Mouse (Mus musculus) MEL (cell line): ENCODE measurements around the gene Pde1b. TPM values are rescaled to one million over a fixed set of nuclear protein-coding genes. Genes with fewer than 3 reads are reported as not detected.

ENCODE experiments used
- DNase-seq: peaks from one replicate; pipeline ENCODE4 v3.0.0; 2011; ENCODE audit warnings: low read depth, low spot score
- H3K27ac ChIP-seq: 2 replicates; pipeline ENCODE4 v1.5.1; 2012; ENCODE audit warnings: low read depth, mild to moderate bottlenecking, control low read depth, low read length, moderate library complexity; ENCODE audit not compliant: control insufficient read depth
- H3K27me3 ChIP-seq, 2 experiments: fragments of 150-350 bp in 1 of 2; sonication (generic) in 1 of 2; 2 replicates each; pipeline ENCODE4 v1.6.1; 2012; ENCODE audit warnings: low read length in 2 of 2, mild to moderate bottlenecking in 2 of 2, improper control_type of control experiment in 1 of 2, moderate library complexity in 1 of 2; ENCODE audit not compliant: insufficient read depth in 2 of 2, control insufficient read depth in 1 of 2
- H3K36me3 ChIP-seq, 2 experiments: 2 replicates each; pipeline ENCODE4 v1.6.1; 2012 to 2014; ENCODE audit warnings: low read length in 2 of 2, improper control_type of control experiment in 1 of 2, inconsistent platforms in 1 of 2, mild to moderate bottlenecking in 1 of 2; ENCODE audit not compliant: insufficient read depth in 2 of 2, control insufficient read depth in 1 of 2
- H3K4me1 ChIP-seq, 2 experiments: fragments of 150-350 bp in 1 of 2; sonication (generic) in 1 of 2; 2 replicates each; pipeline ENCODE4 v1.6.1; 2012; ENCODE audit warnings: low read length in 2 of 2, improper control_type of control experiment in 1 of 2, mild to moderate bottlenecking in 1 of 2; ENCODE audit not compliant: insufficient read depth in 2 of 2, control insufficient read depth in 1 of 2
- H3K4me3 ChIP-seq, 2 experiments: fragments of 150-350 bp in 1 of 2; sonication (generic) in 1 of 2; 2 replicates each; pipeline ENCODE4 v1.5.1; 2012; ENCODE audit warnings: low read depth in 2 of 2, low read length in 2 of 2, mild to moderate bottlenecking in 2 of 2, moderate library complexity in 2 of 2, control low read depth in 1 of 2, improper control_type of control experiment in 1 of 2; ENCODE audit not compliant: control insufficient read depth in 1 of 2, insufficient read depth in 1 of 2
- H3K79me2 ChIP-seq: 2 replicates; pipeline ENCODE4 v1.6.1; 2012; ENCODE audit warnings: mild to moderate bottlenecking, low read length, moderate library complexity; ENCODE audit not compliant: control insufficient read depth, poor library complexity, insufficient read depth
- H3K9ac ChIP-seq: 2 replicates; pipeline ENCODE4 v1.6.1; 2012; ENCODE audit warnings: low read depth, mild to moderate bottlenecking, control low read depth, low read length, moderate library complexity; ENCODE audit not compliant: control insufficient read depth, poor library complexity, severe bottlenecking
- H3K9me3 ChIP-seq: fragments of 150-350 bp; sonication (generic); replicated peaks from 2 replicates; pipeline ENCODE4 v1.6.1; 2012; ENCODE audit warnings: mild to moderate bottlenecking, low read length, improper control_type of control experiment, moderate library complexity; ENCODE audit not compliant: insufficient read depth
- BHLHE40 ChIP-seq: IDR thresholded peaks from 2 replicates; pipeline ENCODE4 v1.6.1; 2012; ENCODE audit warnings: low read depth, mild to moderate bottlenecking, inconsistent platforms, low read length, improper control_type of control experiment, borderline replicate concordance
- CTCF ChIP-seq, 3 experiments: IDR thresholded peaks in 2 of 3; conservative IDR thresholded peaks in 1 of 3; 2 replicates each; pipeline ENCODE4 v1.5.1; 2011 to 2012; ENCODE audit warnings: low read length in 3 of 3, low read depth in 2 of 3, mild to moderate bottlenecking in 2 of 3, improper control_type of control experiment in 1 of 3, inconsistent platforms in 1 of 3, mixed read lengths in 1 of 3, moderate library complexity in 1 of 3; ENCODE audit not compliant: control insufficient read depth in 1 of 3, insufficient read depth in 1 of 3, poor library complexity in 1 of 3, severe bottlenecking in 1 of 3
- E2F4 ChIP-seq: IDR thresholded peaks from 2 replicates; pipeline ENCODE4 v1.6.1; 2011; ENCODE audit warnings: low read depth, low read length, improper control_type of control experiment, borderline replicate concordance
- ELF1 ChIP-seq: IDR thresholded peaks from 2 replicates; pipeline ENCODE4 v1.6.1; 2014; ENCODE audit warnings: low read depth, mild to moderate bottlenecking, inconsistent platforms, low read length, improper control_type of control experiment, moderate library complexity
- EP300 ChIP-seq, 2 experiments: IDR thresholded peaks; 2 replicates each; pipeline ENCODE4 v1.6.1; 2011; ENCODE audit warnings: improper control_type of control experiment in 2 of 2, low read length in 2 of 2, low read depth in 1 of 2, mild to moderate bottlenecking in 1 of 2
- ETS1 ChIP-seq: IDR thresholded peaks from 2 replicates; pipeline ENCODE4 v1.6.1; 2012; ENCODE audit warnings: low read depth, mild to moderate bottlenecking, inconsistent platforms, low read length, improper control_type of control experiment, moderate library complexity
- GABPA ChIP-seq: IDR thresholded peaks from 2 replicates; pipeline ENCODE4 v1.6.1; 2012; ENCODE audit warnings: low read depth, mild to moderate bottlenecking, inconsistent platforms, low read length, improper control_type of control experiment, moderate library complexity
- HCFC1 ChIP-seq: IDR thresholded peaks from 2 replicates; pipeline ENCODE4 v1.6.1; 2012; ENCODE audit warnings: low read depth, mild to moderate bottlenecking, inconsistent platforms, low read length, improper control_type of control experiment, moderate library complexity
- JUND ChIP-seq: IDR thresholded peaks from 2 replicates; pipeline ENCODE4 v1.6.1; 2011; ENCODE audit warnings: low read depth, mild to moderate bottlenecking, improper control_type of control experiment, low read length
- KAT2A ChIP-seq: conservative IDR thresholded peaks from 2 replicates; pipeline ENCODE4 v1.6.1; 2012; ENCODE audit warnings: low read depth, low read length, improper control_type of control experiment, inconsistent platforms
- MAFK ChIP-seq: IDR thresholded peaks from 2 replicates; pipeline ENCODE4 v1.6.1; 2011; ENCODE audit warnings: low read depth, mild to moderate bottlenecking, low read length, improper control_type of control experiment, borderline replicate concordance
- MAZ ChIP-seq: IDR thresholded peaks from 2 replicates; pipeline ENCODE4 v1.6.1; 2012; ENCODE audit warnings: low read depth, mild to moderate bottlenecking, inconsistent platforms, low read length, improper control_type of control experiment
- MYC ChIP-seq: IDR thresholded peaks from 2 replicates; pipeline ENCODE4 v1.6.1; 2011; ENCODE audit warnings: low read depth, mild to moderate bottlenecking, low read length, improper control_type of control experiment, moderate library complexity
- NRF1 ChIP-seq: IDR thresholded peaks from 2 replicates; pipeline ENCODE4 v1.6.1; 2014; ENCODE audit warnings: low read depth, mild to moderate bottlenecking, inconsistent platforms, low read length, improper control_type of control experiment, moderate library complexity; ENCODE audit not compliant: poor library complexity, insufficient read depth, severe bottlenecking
- RAD21 ChIP-seq: IDR thresholded peaks from 2 replicates; pipeline ENCODE4 v1.6.1; 2011; ENCODE audit warnings: mild to moderate bottlenecking, low read depth, low read length, improper control_type of control experiment
- SIN3A ChIP-seq: IDR thresholded peaks from 2 replicates; pipeline ENCODE4 v1.6.1; 2012; ENCODE audit warnings: low read length, improper control_type of control experiment, inconsistent platforms
- SMC3 ChIP-seq: IDR thresholded peaks from 2 replicates; pipeline ENCODE4 v1.6.1; 2011; ENCODE audit warnings: low read depth, low read length, improper control_type of control experiment
- TAL1 ChIP-seq: IDR thresholded peaks from 2 replicates; pipeline ENCODE4 v1.6.1; 2012; ENCODE audit warnings: mild to moderate bottlenecking, inconsistent platforms, low read length, moderate library complexity, mixed read lengths
- TBP ChIP-seq: IDR thresholded peaks from 2 replicates; pipeline ENCODE4 v1.8.0; 2011; ENCODE audit warnings: low read depth, low read length, improper control_type of control experiment
- UBTF ChIP-seq: IDR thresholded peaks from 2 replicates; pipeline ENCODE4 v1.6.1; 2012; ENCODE audit warnings: low read depth, mild to moderate bottlenecking, inconsistent platforms, low read length, improper control_type of control experiment, moderate library complexity, borderline replicate concordance; ENCODE audit not compliant: insufficient read depth
- USF1 ChIP-seq: IDR thresholded peaks from 2 replicates; pipeline ENCODE4 v1.6.1; 2014; ENCODE audit warnings: low read depth, mild to moderate bottlenecking, inconsistent platforms, low read length, improper control_type of control experiment, moderate library complexity
- USF2 ChIP-seq, 2 experiments: IDR thresholded peaks; 2 replicates each; pipeline ENCODE4 v1.6.1; 2011 to 2012; ENCODE audit warnings: improper control_type of control experiment in 2 of 2, low read length in 2 of 2, borderline replicate concordance in 1 of 2, inconsistent platforms in 1 of 2, low read depth in 1 of 2, mild to moderate bottlenecking in 1 of 2; ENCODE audit not compliant: insufficient read depth in 1 of 2
- ZC3H11A ChIP-seq: IDR thresholded peaks from 2 replicates; pipeline ENCODE4 v1.6.1; 2012; ENCODE audit warnings: low read depth, mild to moderate bottlenecking, inconsistent platforms, low read length, improper control_type of control experiment
- ZMIZ1 ChIP-seq: IDR thresholded peaks from 2 replicates; pipeline ENCODE4 v1.6.1; 2012; ENCODE audit warnings: low read depth, mild to moderate bottlenecking, inconsistent platforms, low read length, improper control_type of control experiment, moderate library complexity
- ZNF384 ChIP-seq: IDR thresholded peaks from 2 replicates; pipeline ENCODE4 v1.6.1; 2012; ENCODE audit warnings: low read depth, mild to moderate bottlenecking, inconsistent platforms, low read length, improper control_type of control experiment
- polyA plus RNA-seq, 2 experiments: library from polyadenylated mRNA; stranded (reverse) in 1 of 2; unstranded in 1 of 2; fragments of >175 nt in 1 of 2; fragments of >200 nt in 1 of 2; gene quantifications; 2 replicates each; pipeline versions ENCODE4 v1.2.1 to v1.2.4; 2012; ENCODE audit warnings: low replicate concordance in 2 of 2, low read depth in 1 of 2; ENCODE audit not compliant: insufficient read length in 2 of 2, insufficient read depth in 1 of 2, missing spikeins in 1 of 2
- total RNA-seq: library from RNA; depleted of rRNA; stranded (reverse); fragments of 300-350 nt; gene quantifications from 2 replicates; pipeline ENCODE4 v1.2.3, GENCODE M21; 2012

Gene Pde1b
- total and polyA plus RNA-seq, 3 experiments, result 2.4 to 4.5 TPM; not detected in 1

- H3K27me3 ChIP-seq, result no peaks in the 10 kb centered on the region
- H3K27ac ChIP-seq, result no peak overlapping the region
- H3K4me3 ChIP-seq, result no peak overlapping the region
- no peaks in the 10 kb centered on the region for H3K4me1 ChIP-seq
- no peak for DNase-seq
- H3K9ac ChIP-seq, result no peak overlapping the region
- no peaks in the 10 kb centered on the region for H3K36me3 ChIP-seq
- TF ChIP-seq NRF1, result no peak
- TF ChIP-seq JUND, result no peak
- TF ChIP-seq ZC3H11A, result no peak
- no peaks in the 10 kb centered on the region for H3K9me3 ChIP-seq
- H3K79me2 ChIP-seq, result no peaks in the 10 kb centered on the region
Measured at GRCm38 (mm10) chr15:103523156-103523555, 20.3 kb downstream of the Pde1b start.

GRCm38 (mm10) chr15:103530372-103530771 lies 27.5 kb downstream of the Pde1b start:
- peak; percentile 42 for DNase-seq
- H3K27me3 ChIP-seq, result no peaks in the 10 kb centered on the region
- no peak overlapping the region for H3K4me3 ChIP-seq
- H3K79me2 ChIP-seq, result no peaks in the 10 kb centered on the region
- no peaks in the 10 kb centered on the region for H3K9me3 ChIP-seq
- H3K27ac ChIP-seq, result no peak overlapping the region
- no peak overlapping the region for H3K9ac ChIP-seq
- no peaks in the 10 kb centered on the region for H3K4me1 ChIP-seq
- no peaks in the 10 kb centered on the region for H3K36me3 ChIP-seq
- TF ChIP-seq HCFC1 (no peak), USF2 (IDR thresholded peaks at IDR 0.05; ENCODE audit: borderline replicate concordance in 1 of 2, insufficient read depth in 1 of 2, low read depth in 1 of 2, low read length in 2 of 2) (no peak), RAD21 (peak; percentile 25), ETS1 (no peak), GABPA (no peak), UBTF (no peak), JUND (no peak), TAL1 (no peak), CTCF (IDR thresholded peaks at IDR 0.05 in 2 of 3, conservative IDR thresholded peaks at IDR 0.05 in 1 of 3; ENCODE audit: control insufficient read depth in 1 of 3, insufficient read depth in 1 of 3, low read depth in 2 of 3, low read length in 3 of 3, poor library complexity in 1 of 3, severe bottlenecking in 1 of 3) (peak; percentile 65 to 79 (median 69)), KAT2A (no peak), ZNF384 (no peak), MYC (no peak), SIN3A (no peak), E2F4 (no peak), MAZ (no peak), USF1 (no peak), SMC3 (peak; percentile 48), TBP (no peak), ZMIZ1 (no peak), BHLHE40 (no peak), EP300 (IDR thresholded peaks at IDR 0.05; ENCODE audit: low read depth in 1 of 2, low read length in 2 of 2) (no peak), MAFK (no peak), ELF1 (no peak), NRF1 (no peak)
